Mouse (Mus musculus) myocyte (in vitro differentiated cells): ENCODE measurements at regions not wholly inside any gene's neighbourhood (a gene's known extent, or its start where the extent isn't known, plus 50 kb on each side); places are given as distances from the start of the nearest gene placed in this dataset.
"Not testable (repeated sequence)": the region's sequence is repeated elsewhere in the genome, so short reads cannot be mapped to it uniquely, and the experiment has no call there.

ENCODE experiments used
- E2F4 ChIP-seq: IDR thresholded peaks from one replicate; pipeline ENCODE4 v1.6.1; 2011; ENCODE audit warnings: mild to moderate bottlenecking, control low read depth, moderate library complexity; ENCODE audit not compliant: insufficient read depth
- MAX ChIP-seq: IDR thresholded peaks from one replicate; pipeline ENCODE4 v1.6.1; 2011; ENCODE audit warnings: low read depth, mild to moderate bottlenecking, control low read depth
- POLR2A ChIP-seq: IDR thresholded peaks from one replicate; pipeline ENCODE4 v1.6.1; 2011; ENCODE audit warnings: low read depth, mild to moderate bottlenecking, control low read depth, moderate library complexity; ENCODE audit not compliant: insufficient read length
- POLR2AphosphoS2 ChIP-seq: IDR thresholded peaks from one replicate; pipeline ENCODE4 v1.6.1; 2011; ENCODE audit warnings: low read depth, control low read depth; ENCODE audit not compliant: insufficient read length
- REST ChIP-seq: IDR thresholded peaks from one replicate; pipeline ENCODE4 v1.6.1; 2011; ENCODE audit warnings: mild to moderate bottlenecking, control low read depth, moderate library complexity; ENCODE audit not compliant: insufficient read depth, insufficient read length
- TCF12 ChIP-seq: IDR thresholded peaks from one replicate; pipeline ENCODE4 v1.6.1; 2011; ENCODE audit warnings: mild to moderate bottlenecking, control low read depth; ENCODE audit not compliant: poor library complexity, insufficient read depth, severe bottlenecking
- USF1 ChIP-seq: IDR thresholded peaks from one replicate; pipeline ENCODE4 v1.6.1; 2011; ENCODE audit warnings: low read depth, mild to moderate bottlenecking, control low read depth, moderate library complexity

GRCm38 (mm10) chr15:27101610-27102009 is 206.2 kb upstream of the Fbxl7 start:
- TF ChIP-seq POLR2AphosphoS2, REST, POLR2A, E2F4, MAX, USF1, TCF12: not testable (repeated sequence)
